Mouse (Mus musculus) olfactory bulb, adult 2 months (tissue): ENCODE results near the gene Trat1. TPM values are rescaled to one million over a fixed set of nuclear protein-coding genes. Genes with fewer than 3 reads are reported as not detected.

Source experiments
- H3K27ac ChIP-seq: fragments of 200-500 bp; 2 replicates; pipeline ENCODE4 v1.5.1; 2012; ENCODE audit warnings: low read depth, low read length; ENCODE audit not compliant: insufficient read depth
- H3K4me1 ChIP-seq: fragments of 200-500 bp; 2 replicates; pipeline ENCODE4 v1.6.1; 2012; ENCODE audit warnings: low read length; ENCODE audit not compliant: control insufficient read depth, insufficient read depth
- H3K4me3 ChIP-seq: fragments of 200-500 bp; 2 replicates; pipeline ENCODE4 v1.5.1; 2012; ENCODE audit warnings: mild to moderate bottlenecking, low read depth, low read length, moderate library complexity; ENCODE audit not compliant: insufficient read depth
- CTCF ChIP-seq: fragments of 200-500 bp; IDR thresholded peaks from 2 replicates; pipeline ENCODE4 v1.5.1; 2012; ENCODE audit warnings: low read depth, mild to moderate bottlenecking, low read length, moderate library complexity; ENCODE audit not compliant: insufficient read depth
- POLR2A ChIP-seq: fragments of 200-500 bp; IDR thresholded peaks from 2 replicates; pipeline ENCODE4 v1.6.1; 2012; ENCODE audit warnings: mild to moderate bottlenecking, low read depth, low read length, moderate library complexity; ENCODE audit not compliant: insufficient read depth
- WGBS: fragments of 180-500 bp; shearing (Covaris S2); methylation state at CpG from one replicate; pipeline ENCODE4 v1.1.7; 2018; 5-methylcytosine and 5-hydroxymethylcytosine counted together
- polyA plus RNA-seq: library from polyadenylated mRNA; stranded (reverse); fragments of >200 nt; gene quantifications from 2 replicates; pipeline ENCODE4 v1.2.4, GENCODE M21; 2012; ENCODE audit warnings: low replicate concordance; ENCODE audit not compliant: missing spikeins, insufficient read depth, insufficient read length

Trat1 gene
- polyA plus RNA-seq, 1 experiment: not detected

DNA sequence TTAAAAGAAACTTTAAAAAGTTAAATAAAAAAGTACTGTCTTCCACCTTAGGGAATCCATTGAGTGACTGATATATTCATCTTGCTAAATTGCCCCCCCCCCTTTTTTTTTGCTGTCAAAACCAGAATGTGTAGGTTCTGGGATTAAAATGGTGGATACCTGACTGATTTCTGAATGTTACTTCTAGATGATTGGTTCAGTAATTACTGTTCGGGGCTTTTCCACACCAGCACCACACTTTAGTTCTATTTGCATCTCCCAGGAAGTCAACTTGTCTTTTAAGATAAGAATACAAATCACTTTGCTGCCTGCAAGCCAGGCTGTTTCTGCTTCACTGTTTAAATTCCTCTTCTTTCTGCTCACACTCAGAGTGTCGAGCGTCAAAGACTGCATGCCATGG is 26.5 kb upstream of the Trat1 start:
- TF ChIP-seq POLR2A (no peak), CTCF (no peak)
- Histone ChIP-seq H3K4me3 (no peak overlapping the region), H3K4me1 (no peaks in the 10 kb centered on the region), H3K27ac (no peak overlapping the region)
- WGBS: 61% methylated on average over 3 of the region's 3 CpGs

DNA sequence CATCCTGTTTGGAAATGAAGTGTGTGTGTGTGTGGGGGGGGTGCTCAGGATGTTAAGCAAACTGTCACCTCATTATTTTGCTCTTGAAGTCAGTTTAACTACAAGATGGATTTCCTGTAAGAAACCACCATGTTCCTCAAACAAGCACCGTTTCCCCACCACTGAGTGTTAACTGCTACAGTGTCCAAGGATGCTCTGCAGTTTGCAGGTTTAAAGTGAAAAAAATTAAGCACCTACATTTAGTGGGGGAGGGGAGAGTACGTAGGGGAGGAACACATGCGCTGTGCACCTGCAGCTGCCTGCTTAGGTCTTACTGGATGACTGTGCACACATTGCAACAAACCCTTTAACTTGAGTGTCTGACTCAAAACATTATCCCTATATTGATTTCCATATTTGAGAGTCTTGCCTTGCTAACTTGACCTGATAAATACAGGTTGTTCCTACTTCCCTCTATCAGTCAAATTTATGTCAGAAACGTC is 16.9 kb upstream of the Trat1 start:
- Histone ChIP-seq H3K27ac (no peak overlapping the region), H3K4me3 (no peak overlapping the region), H3K4me1 (no peaks in the 10 kb centered on the region)
- WGBS: 71% methylated on average over 4 of the region's 4 CpGs
- TF ChIP-seq POLR2A: no peak
- no peak for TF ChIP-seq CTCF

DNA sequence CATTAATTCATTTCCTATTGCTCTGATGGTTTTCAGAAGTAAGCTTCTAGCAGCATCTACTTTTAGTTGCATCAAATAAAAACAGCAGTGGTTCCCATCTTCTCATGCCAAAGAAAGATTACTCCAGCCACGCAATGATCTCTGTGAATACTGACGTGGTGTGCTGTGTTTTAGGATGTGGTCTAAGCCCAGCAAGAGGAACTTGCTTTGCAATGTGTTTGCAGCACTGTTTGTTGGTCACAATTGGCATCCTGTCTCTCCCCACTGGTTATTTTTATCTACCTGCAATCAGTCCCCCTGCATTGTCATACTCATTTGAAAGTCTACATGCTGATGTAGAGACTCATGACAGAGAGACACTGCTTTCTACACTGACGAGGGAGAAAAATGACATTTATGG is 14.4 kb upstream of the Trat1 start:
- Histone ChIP-seq H3K27ac (no peak overlapping the region), H3K4me3 (no peak overlapping the region), H3K4me1 (no peaks in the 10 kb centered on the region)
- TF ChIP-seq CTCF: no peak
- WGBS: 91% methylated on average over 3 of the region's 3 CpGs

DNA sequence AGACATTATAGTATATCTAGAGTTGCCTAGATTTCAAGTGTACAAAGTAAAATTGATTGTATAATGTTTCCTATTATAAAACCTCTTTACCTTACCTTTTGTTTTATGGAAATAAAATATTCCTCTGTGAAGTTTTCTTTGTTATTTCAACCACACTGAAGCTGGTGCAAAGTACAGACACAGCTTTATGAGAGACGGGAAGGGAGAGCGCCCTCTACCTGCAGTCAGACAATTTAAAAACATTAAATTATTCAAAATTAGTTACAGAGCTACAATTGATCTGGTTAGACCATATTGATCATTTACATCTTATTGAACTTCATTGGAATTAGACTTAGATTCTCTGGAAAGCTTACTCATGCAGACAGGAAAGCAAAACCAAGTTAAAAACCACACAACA is 5.4 kb upstream of the Trat1 start:
- TF ChIP-seq CTCF (no peak), POLR2A (no peak)
- H3K27ac ChIP-seq: no peak overlapping the region
- WGBS: 62% methylated on average over 2 of the region's 2 CpGs
- H3K4me1 ChIP-seq: no peaks in the 10 kb centered on the region
- H3K4me3 ChIP-seq: no peak overlapping the region

DNA sequence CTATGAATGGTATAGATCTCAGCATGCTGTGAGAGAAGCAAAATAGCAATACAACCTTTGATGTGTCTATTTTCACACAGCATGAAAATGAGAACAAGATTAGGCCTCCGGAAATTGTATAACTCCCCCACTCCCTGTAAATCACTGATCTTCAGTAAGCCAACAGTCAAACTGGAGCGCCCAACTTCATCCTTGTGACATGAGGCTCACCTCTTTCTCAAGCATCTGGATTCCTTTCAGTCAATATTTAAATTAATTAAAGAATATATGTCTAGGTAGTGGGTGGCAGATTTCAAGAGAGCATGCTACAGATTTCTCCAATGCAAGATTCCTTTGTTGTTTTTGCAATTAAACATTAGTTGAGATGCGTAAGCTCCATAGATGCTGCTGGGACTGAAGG is 2.6 kb downstream of the Trat1 start:
- Histone ChIP-seq H3K27ac (no peak overlapping the region), H3K4me1 (no peaks in the 10 kb centered on the region), H3K4me3 (no peak overlapping the region)
- TF ChIP-seq CTCF: no peak
- TF ChIP-seq POLR2A: no peak
- WGBS: 93% methylated on average over 3 of the region's 3 CpGs

DNA sequence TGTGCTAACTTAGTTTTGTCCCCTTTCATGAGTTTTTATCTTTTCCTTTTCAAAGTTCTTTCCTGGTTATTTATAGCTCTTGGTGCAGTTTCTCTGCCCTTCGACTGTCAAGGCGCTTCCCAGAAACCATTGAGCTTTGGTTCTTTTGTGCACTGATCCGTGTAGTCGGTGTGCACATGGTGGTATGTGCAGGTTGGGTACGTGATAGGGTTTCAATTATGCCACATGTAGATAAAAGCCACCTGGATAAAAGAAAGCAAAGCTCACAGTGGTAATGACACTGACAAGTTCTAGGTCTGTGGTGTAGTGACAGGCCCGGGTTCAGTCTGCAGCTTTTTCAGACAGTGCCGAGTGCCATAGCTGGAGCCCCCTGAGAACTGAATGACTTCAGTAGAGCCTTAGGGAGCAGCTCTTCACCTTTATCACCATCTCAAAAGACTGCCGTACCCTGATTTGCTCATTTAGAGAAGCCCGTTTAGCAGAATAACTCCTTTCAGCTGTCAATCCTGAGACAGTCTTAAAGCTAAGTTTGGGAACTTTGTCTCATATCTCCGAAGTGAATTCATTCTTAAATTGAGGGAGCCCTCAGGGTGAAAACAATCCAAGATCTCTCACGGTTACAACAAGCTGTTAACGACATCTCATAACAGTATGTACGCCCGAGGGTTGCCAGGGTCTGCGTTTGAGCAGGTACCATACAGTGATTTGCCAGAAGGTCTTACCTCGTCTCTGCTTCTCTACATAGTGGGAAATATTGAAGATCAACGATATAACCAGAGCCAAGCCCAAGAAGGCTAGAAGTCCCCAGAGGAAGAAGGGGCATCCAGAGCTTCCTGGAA is 11.0 kb downstream of the Trat1 start:
- 69% methylated on average over 17 of the region's 17 CpGs for WGBS
- Histone ChIP-seq H3K27ac (no peak overlapping the region), H3K4me3 (no peak overlapping the region), H3K4me1 (no peaks in the 10 kb centered on the region)
- TF ChIP-seq CTCF: no peak
- no peak for TF ChIP-seq POLR2A

DNA sequence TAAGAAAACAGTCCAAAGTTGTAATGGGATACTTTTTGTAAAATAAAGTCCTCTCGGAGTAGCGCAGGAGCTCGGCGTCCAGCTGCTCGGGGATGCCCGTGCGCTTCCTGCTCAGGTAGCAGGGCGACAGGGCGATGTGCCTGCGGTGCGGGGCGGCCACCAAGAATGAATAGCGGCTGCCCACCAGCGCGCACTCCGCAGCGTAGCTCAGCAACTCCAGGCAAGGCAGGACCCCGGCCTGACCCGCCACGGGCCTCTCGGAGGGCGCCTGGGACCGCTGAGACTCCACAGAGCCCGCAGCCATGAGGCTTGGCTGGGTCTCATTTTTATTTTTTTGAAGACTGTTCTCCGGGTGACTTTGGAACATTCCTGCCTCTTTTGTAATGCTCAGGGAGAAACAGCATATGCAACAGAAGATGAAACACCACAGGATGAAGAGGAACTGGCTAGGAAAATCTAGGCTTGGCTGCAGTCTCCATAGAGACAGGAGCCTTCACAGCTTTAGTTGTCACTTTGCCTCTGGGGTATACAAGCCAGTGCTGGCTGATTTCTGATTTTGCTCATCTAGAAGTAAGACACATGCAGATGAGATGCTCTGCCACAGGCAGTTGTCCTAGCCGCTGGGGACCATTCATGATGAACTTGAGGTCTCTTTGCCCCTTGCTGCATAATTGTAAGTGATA is 21.5 kb downstream of the Trat1 start:
- no peaks in the 10 kb centered on the region for H3K4me1 ChIP-seq
- no peak overlapping the region for H3K4me3 ChIP-seq
- WGBS: 23% methylated on average over 26 of the region's 26 CpGs
- no peak overlapping the region for H3K27ac ChIP-seq
- TF ChIP-seq CTCF (no peak), POLR2A (no peak)

DNA sequence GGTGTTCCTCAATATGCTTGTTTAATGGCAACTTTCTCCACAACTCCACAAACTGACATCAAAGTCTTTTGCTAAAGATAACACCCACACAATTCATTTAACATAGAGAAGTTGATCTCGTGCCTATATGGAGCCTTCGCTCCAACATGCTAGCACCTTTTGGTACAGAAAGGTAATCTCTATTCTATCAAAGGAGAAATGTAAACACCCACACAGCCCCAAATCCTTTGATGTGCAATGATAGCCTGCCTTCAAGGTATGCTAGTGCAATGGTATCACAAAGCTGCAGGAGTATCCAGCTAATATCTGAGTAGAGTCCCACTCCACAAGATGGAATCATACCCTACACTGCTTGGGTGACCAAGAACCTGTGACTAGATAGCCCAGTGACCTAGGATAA is 26.4 kb downstream of the Trat1 start:
- Histone ChIP-seq H3K4me1 (no peaks in the 10 kb centered on the region), H3K27ac (no peak overlapping the region), H3K4me3 (no peak overlapping the region)
- TF ChIP-seq POLR2A: no peak
- TF ChIP-seq CTCF: no peak
- WGBS: 93% methylated on average over 2 of the region's 2 CpGs

DNA sequence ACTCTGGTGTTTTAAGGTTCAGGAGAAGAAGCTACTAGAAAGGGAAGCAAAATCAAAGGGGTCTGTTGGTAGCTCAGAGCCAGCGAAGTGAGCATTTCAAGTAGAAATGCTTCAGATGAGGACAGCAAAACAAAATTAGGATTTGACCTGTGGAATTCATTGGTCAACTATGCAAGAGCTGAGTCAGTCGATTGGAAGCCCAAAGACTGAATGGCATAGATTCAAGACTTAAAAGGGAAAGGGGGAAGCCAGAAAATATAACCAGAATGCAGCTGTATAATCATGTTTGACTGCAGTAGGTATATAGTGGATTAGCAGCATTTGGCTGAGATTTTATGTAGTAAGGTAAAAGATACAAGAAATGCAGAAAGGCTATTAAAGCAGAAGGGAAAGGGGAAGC is 26.8 kb downstream of the Trat1 start:
- WGBS: 78% methylated on average over 2 of the region's 2 CpGs
- no peak overlapping the region for H3K27ac ChIP-seq
- no peak overlapping the region for H3K4me3 ChIP-seq
- no peaks in the 10 kb centered on the region for H3K4me1 ChIP-seq
- no peak for TF ChIP-seq CTCF
- no peak for TF ChIP-seq POLR2A
